Mouse (Mus musculus): ENCODE results near the gene Pbx2.

DNA sequence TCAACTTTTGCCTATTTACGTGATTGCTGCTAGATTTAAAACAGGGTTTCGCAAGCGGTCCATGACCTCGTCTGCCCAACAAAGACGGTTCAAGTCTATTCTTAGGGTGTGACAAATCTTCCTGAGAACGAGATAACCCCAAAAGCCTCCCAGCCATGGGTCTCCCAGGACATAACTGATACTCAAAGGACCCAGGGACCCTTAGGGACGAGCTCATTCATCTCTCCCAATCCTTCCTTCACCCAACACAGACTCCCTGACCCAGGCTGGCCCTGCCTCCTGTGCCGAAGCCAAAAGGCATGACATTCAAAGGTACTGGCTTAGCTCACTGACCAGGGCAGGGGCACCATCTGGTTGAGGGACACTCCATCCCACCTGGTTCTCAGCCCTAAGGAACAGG is 34.7 kb upstream of the Pbx2 start:
- TF ChIP-seq CTCF (IDR thresholded peaks at IDR 0.05; ENCODE audit: insufficient read depth, low read depth, low read length) (no peak), POLR2A (IDR thresholded peaks at IDR 0.05; ENCODE audit: insufficient read depth, low read depth, low read length) (no peak)
